Mouse (Mus musculus): Measurements from ENCODE around the gene Ccng1. TPM values are rescaled to one million over a fixed set of nuclear protein-coding genes. Genes with fewer than 3 reads are reported as not detected.

Ccng1 gene
- polyA plus RNA-seq, 1 experiment from 2014 or later = 32.1 TPM

- H3K4me1 ChIP-seq (replicated peaks; ENCODE audit: control insufficient read depth, insufficient read depth) = no peaks in the 10 kb centered on the region
- peak overlapping the region; percentile 85 for H3K4me2 ChIP-seq (replicated peaks; ENCODE audit: low read depth)
- H3K4me3 ChIP-seq (ENCODE audit: low read depth, low read length) = peak overlapping the region; percentile 85
- ATAC-seq (ENCODE audit: low FRiP score, low TSS enrichment) = peak; percentile 73
- TF ChIP-seq EP300 (optimal IDR thresholded peaks at IDR 0.05) = no peak
- TF ChIP-seq CTCF (IDR thresholded peaks at IDR 0.05; ENCODE audit: low read depth) = no peak
- H3K27ac ChIP-seq (replicated peaks) = peak overlapping the region; percentile 89
- 0 out of 2 replicates have a peak, but pooled peaks cover 2% of the 10 kb centered on the region for H3K36me3 ChIP-seq (ENCODE audit: control insufficient read depth, insufficient read depth, low read length)
- no peaks in the 10 kb centered on the region for H3K9me3 ChIP-seq (ENCODE audit: control insufficient read depth, low read length)
- under 1% methylated on average over 19 of the region's 19 CpGs for WGBS
- H3K9ac ChIP-seq (ENCODE audit: low read length) = peak overlapping the region; percentile 88
- no peaks in the 10 kb centered on the region for H3K27me3 ChIP-seq (ENCODE audit: control insufficient read depth, insufficient read depth, low read length)
- DNase-seq (ENCODE audit: low spot score) = no peak
Measured at GRCm38 (mm10) chr11:40754664-40755107, 425 bp downstream of the Ccng1 start.

GRCm38 (mm10) chr11:40753836-40754235 lies 1.3 kb downstream of the Ccng1 start:
- H3K4me3 ChIP-seq (ENCODE audit: low read depth, low read length) = no peak overlapping the region; the same call in 1 of the 2 replicates
- ATAC-seq (ENCODE audit: low FRiP score, low TSS enrichment) (no peak), DNase-seq (ENCODE audit: low spot score) (no peak)
- H3K27ac ChIP-seq (replicated peaks) = no peak overlapping the region
- TF ChIP-seq EP300 (optimal IDR thresholded peaks at IDR 0.05) (no peak), CTCF (IDR thresholded peaks at IDR 0.05; ENCODE audit: low read depth) (no peak)
- no peak overlapping the region for H3K9ac ChIP-seq (ENCODE audit: low read length)
- no peaks in the 10 kb centered on the region for H3K9me3 ChIP-seq (ENCODE audit: control insufficient read depth, low read length)
- H3K27me3 ChIP-seq (ENCODE audit: control insufficient read depth, insufficient read depth, low read length) = no peaks in the 10 kb centered on the region
- peak overlapping the region; percentile 85 for H3K4me2 ChIP-seq (replicated peaks; ENCODE audit: low read depth)
- no peaks in the 10 kb centered on the region for H3K4me1 ChIP-seq (replicated peaks; ENCODE audit: control insufficient read depth, insufficient read depth)
- 47% methylated on average over 6 of the region's 6 CpGs for WGBS
- H3K36me3 ChIP-seq (ENCODE audit: control insufficient read depth, insufficient read depth, low read length) = 0 out of 2 replicates have a peak, but pooled peaks cover 3% of the 10 kb centered on the region

GRCm38 (mm10) chr11:40747716-40748115 lies 7.4 kb downstream of the Ccng1 start:
- Histone ChIP-seq H3K4me3 (ENCODE audit: low read depth, low read length) (no peak overlapping the region), H3K9ac (ENCODE audit: low read length) (no peak overlapping the region), H3K27me3 (ENCODE audit: control insufficient read depth, insufficient read depth, low read length) (no peaks in the 10 kb centered on the region), H3K27ac (replicated peaks) (no peak overlapping the region), H3K9me3 (ENCODE audit: control insufficient read depth, low read length) (no peaks in the 10 kb centered on the region), H3K36me3 (ENCODE audit: control insufficient read depth, insufficient read depth, low read length) (0 out of 2 replicates have a peak, but pooled peaks cover 3% of the 10 kb centered on the region), H3K4me2 (replicated peaks; ENCODE audit: low read depth) (no peak overlapping the region), H3K4me1 (replicated peaks; ENCODE audit: control insufficient read depth, insufficient read depth) (no peaks in the 10 kb centered on the region)
- no peak for DNase-seq (ENCODE audit: low spot score)
- ATAC-seq (ENCODE audit: low FRiP score, low TSS enrichment) = no peak
- 51% methylated on average over 2 of the region's 2 CpGs for WGBS
- no peak for TF ChIP-seq EP300 (optimal IDR thresholded peaks at IDR 0.05)
- TF ChIP-seq CTCF (IDR thresholded peaks at IDR 0.05; ENCODE audit: low read depth) = no peak

GRCm38 (mm10) chr11:40746361-40746760 lies 8.8 kb downstream of the Ccng1 start:
- Histone ChIP-seq H3K4me3 (ENCODE audit: low read depth, low read length) (no peak overlapping the region), H3K4me1 (replicated peaks; ENCODE audit: control insufficient read depth, insufficient read depth) (no peaks in the 10 kb centered on the region), H3K4me2 (replicated peaks; ENCODE audit: low read depth) (no peak overlapping the region), H3K9ac (ENCODE audit: low read length) (no peak overlapping the region), H3K36me3 (ENCODE audit: control insufficient read depth, insufficient read depth, low read length) (peaks cover 3% of the 10 kb centered on the region; the same call in 1 of the 2 replicates), H3K27ac (replicated peaks) (no peak overlapping the region), H3K9me3 (ENCODE audit: control insufficient read depth, low read length) (no peaks in the 10 kb centered on the region), H3K27me3 (ENCODE audit: control insufficient read depth, insufficient read depth, low read length) (no peaks in the 10 kb centered on the region)
- no peak for TF ChIP-seq EP300 (optimal IDR thresholded peaks at IDR 0.05)
- no peak for TF ChIP-seq CTCF (IDR thresholded peaks at IDR 0.05; ENCODE audit: low read depth)
- WGBS = 89% methylated on average over 12 of the region's 12 CpGs
- ATAC-seq (ENCODE audit: low FRiP score, low TSS enrichment) (no peak), DNase-seq (ENCODE audit: low spot score) (no peak)

- Histone ChIP-seq H3K4me3 (ENCODE audit: low read depth, low read length) (no peak overlapping the region), H3K4me1 (replicated peaks; ENCODE audit: control insufficient read depth, insufficient read depth) (no peaks in the 10 kb centered on the region), H3K27ac (replicated peaks) (no peak overlapping the region), H3K36me3 (ENCODE audit: control insufficient read depth, insufficient read depth, low read length) (peaks cover 3% of the 10 kb centered on the region; the same call in 1 of the 2 replicates), H3K27me3 (ENCODE audit: control insufficient read depth, insufficient read depth, low read length) (no peaks in the 10 kb centered on the region), H3K9me3 (ENCODE audit: control insufficient read depth, low read length) (no peaks in the 10 kb centered on the region), H3K9ac (ENCODE audit: low read length) (no peak overlapping the region), H3K4me2 (replicated peaks; ENCODE audit: low read depth) (no peak overlapping the region)
- no peak for DNase-seq (ENCODE audit: low spot score)
- WGBS = 74% methylated on average over 3 of the region's 3 CpGs
- ATAC-seq (ENCODE audit: low FRiP score, low TSS enrichment) = no peak
- no peak for TF ChIP-seq CTCF (IDR thresholded peaks at IDR 0.05; ENCODE audit: low read depth)
- TF ChIP-seq EP300 (optimal IDR thresholded peaks at IDR 0.05) = no peak
Measured at GRCm38 (mm10) chr11:40744348-40744747, 10.8 kb downstream of the Ccng1 start.

- ATAC-seq (ENCODE audit: low FRiP score, low TSS enrichment) (no peak), DNase-seq (ENCODE audit: low spot score) (no peak)
- peaks cover 12% of the 10 kb centered on the region; the same call in 1 of the 2 replicates for H3K36me3 ChIP-seq (ENCODE audit: control insufficient read depth, insufficient read depth, low read length)
- no peak overlapping the region for H3K27ac ChIP-seq (replicated peaks)
- H3K4me3 ChIP-seq (ENCODE audit: low read depth, low read length) = no peak overlapping the region
- H3K9me3 ChIP-seq (ENCODE audit: control insufficient read depth, low read length) = no peaks in the 10 kb centered on the region
- no peaks in the 10 kb centered on the region for H3K4me1 ChIP-seq (replicated peaks; ENCODE audit: control insufficient read depth, insufficient read depth)
- TF ChIP-seq CTCF (IDR thresholded peaks at IDR 0.05; ENCODE audit: low read depth) (no peak), EP300 (optimal IDR thresholded peaks at IDR 0.05) (no peak)
- 86% methylated on average over 12 of the region's 12 CpGs for WGBS
- no peak overlapping the region for H3K4me2 ChIP-seq (replicated peaks; ENCODE audit: low read depth)
- H3K9ac ChIP-seq (ENCODE audit: low read length) = no peak overlapping the region
- H3K27me3 ChIP-seq (ENCODE audit: control insufficient read depth, insufficient read depth, low read length) = no peaks in the 10 kb centered on the region
Measured at GRCm38 (mm10) chr11:40741605-40742262, 13.4 kb downstream of the Ccng1 start.
